9 mouse cellular contexts compared by ENCODE assay signal in the genomic region with DNA sequence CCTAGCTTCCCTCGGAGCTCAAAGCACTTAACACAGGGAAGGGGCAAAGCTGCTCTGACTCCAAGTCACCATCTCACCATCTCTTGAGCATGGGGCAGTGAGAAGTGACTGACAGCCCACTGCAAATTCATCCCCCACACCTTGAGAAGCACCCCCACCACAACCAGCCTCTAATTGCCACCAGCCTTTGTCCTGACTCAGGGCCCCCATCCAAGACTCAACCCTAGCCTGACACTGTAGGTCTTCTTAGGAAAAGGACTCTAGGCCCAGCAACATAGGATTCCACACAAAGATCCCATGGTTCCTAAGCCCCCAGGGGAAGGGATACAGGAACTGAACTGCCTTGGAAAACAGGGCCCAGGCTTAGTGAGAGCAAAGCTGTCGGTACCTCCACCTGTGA. TPM values are rescaled to one million over a fixed set of nuclear protein-coding genes. Genes with fewer than 3 reads are reported as not detected.
A peak's percentile ranks its signal among the peaks of the same experiment; 100 is the strongest.
DNase-seq lines count a peak whose midpoint lies in the region; ATAC-seq and TF ChIP-seq lines count a peak whose summit lies in the region.
"Had no signal": no experiment of that assay in that cellular context is flagged by ENCODE, and none has a peak within 500 bp of the region (broad histone marks: within the 10 kb centered on the region; RNA-seq: fewer than 3 reads in every experiment).

No protein-coding gene starts in this region.

- peak; percentile 6 for DNase-seq in heart, postnatal 4 days
- DNase-seq in heart, postnatal 10 days, result no peak
- no peak for DNase-seq in lung, postnatal 36 days
- no peak for DNase-seq in gastrocnemius, adult 18-20 months (ENCODE audit: low spot score)
- DNase-seq in thymus, adult 2 months, result no peak
- DNase-seq: thymus, postnatal 36 days had no signal

- H3K4me3 ChIP-seq in lung, embryonic 15.5 days, result no peak overlapping the region
- no peak overlapping the region for H3K4me3 ChIP-seq in intestine, embryonic 16.5 days (ENCODE audit: low read length)
- no peak overlapping the region for H3K4me3 ChIP-seq in thymus, adult 2 months (ENCODE audit: control insufficient read depth, insufficient read depth, low read length)
- H3K4me3 ChIP-seq: neural tube, embryonic 12.5 days had no signal

- intact Hi-C loops in heart, postnatal 10 days (cut with DNase I), result no loop called here

- no peaks in the 10 kb centered on the region for H3K27me3 ChIP-seq in lung, embryonic 15.5 days
- no peaks in the 10 kb centered on the region for H3K27me3 ChIP-seq in intestine, embryonic 16.5 days (replicated peaks; ENCODE audit: control insufficient read depth, insufficient read depth, low read length)
- no peaks in the 10 kb centered on the region for H3K27me3 ChIP-seq in thymus, adult 2 months (ENCODE audit: control insufficient read depth, insufficient read depth, low read length)
- H3K27me3 ChIP-seq: neural tube, embryonic 12.5 days had no signal

- H3K27ac ChIP-seq in lung, embryonic 15.5 days, result peak overlapping the region; percentile 54; the same call in 1 of the 2 replicates
- H3K27ac ChIP-seq in intestine, embryonic 16.5 days (ENCODE audit: low read length), result peak overlapping the region; percentile 34
- H3K27ac ChIP-seq in thymus, adult 2 months (ENCODE audit: control insufficient read depth, insufficient read depth, low read length), result no peak overlapping the region
- H3K27ac ChIP-seq: neural tube, embryonic 12.5 days had no signal

- TF ChIP-seq POLR2A in thymus, adult 2 months (IDR thresholded peaks at IDR 0.05; ENCODE audit: control insufficient read depth, extremely low read depth, insufficient read depth, low read length, poor library complexity), result no peak

- H3K9ac ChIP-seq in lung, embryonic 15.5 days, result no peak overlapping the region
- no peak overlapping the region for H3K9ac ChIP-seq in intestine, embryonic 16.5 days (ENCODE audit: low read depth, low read length)

- peaks cover 20% of the 10 kb centered on the region for H3K4me1 ChIP-seq in lung, embryonic 15.5 days
- peaks cover 22% of the 10 kb centered on the region for H3K4me1 ChIP-seq in intestine, embryonic 16.5 days (ENCODE audit: control insufficient read depth, insufficient read depth, low read length)
- H3K4me1 ChIP-seq in thymus, adult 2 months (replicated peaks; ENCODE audit: control insufficient read depth, insufficient read depth, low read length), result no peaks in the 10 kb centered on the region; the same call in 1 of the 2 replicates
- H3K4me1 ChIP-seq: neural tube, embryonic 12.5 days had no signal

- H3K4me2 ChIP-seq in lung, embryonic 15.5 days, result no peak overlapping the region
- no peak overlapping the region for H3K4me2 ChIP-seq in intestine, embryonic 16.5 days (ENCODE audit: low read depth, low read length)
- H3K4me2 ChIP-seq: neural tube, embryonic 12.5 days had no signal

- no peaks in the 10 kb centered on the region for H3K9me3 ChIP-seq in lung, embryonic 15.5 days
- H3K9me3 ChIP-seq in intestine, embryonic 16.5 days (ENCODE audit: control insufficient read depth, low read length), result no peaks in the 10 kb centered on the region
- H3K9me3 ChIP-seq: neural tube, embryonic 12.5 days had no signal

- no peak for ATAC-seq in lung, embryonic 15.5 days (ENCODE audit: borderline replicate concordance, extremely low read depth, low FRiP score, low TSS enrichment)
- ATAC-seq in intestine, embryonic 16.5 days, result no peak

- peaks cover 57% of the 10 kb centered on the region for H3K36me3 ChIP-seq in lung, embryonic 15.5 days
- peaks cover 9% of the 10 kb centered on the region; the same call in 1 of the 2 replicates for H3K36me3 ChIP-seq in intestine, embryonic 16.5 days (ENCODE audit: control insufficient read depth, insufficient read depth, low read length)
- peaks cover 18% of the 10 kb centered on the region; the same call in 1 of the 2 replicates for H3K36me3 ChIP-seq in thymus, adult 2 months (ENCODE audit: control insufficient read depth, insufficient read depth, low read length)

- WGBS in lung, embryonic 15.5 days, result 51% methylated on average over 2 of the region's 2 CpGs
- 64% methylated on average over 2 of the region's 2 CpGs for WGBS in intestine, embryonic 16.5 days
- 97% methylated on average over 2 of the region's 2 CpGs for WGBS in thymus, adult 2 months

- no peak for TF ChIP-seq CTCF in thymus, adult 2 months (IDR thresholded peaks at IDR 0.05; ENCODE audit: borderline replicate concordance, control insufficient read depth, extremely low read depth, insufficient read depth, low read length, poor library complexity)

RNA-seq across cellular contexts. Expression of a gene that starts 9.8 kb away (rescaled TPM):
- total RNA-seq in heart, postnatal 4 days (2021), result 10 to 100 TPM; 10.4 to 11.3 TPM
- total RNA-seq in heart, postnatal 10 days (2021), result 10 to 100 TPM in 1 of 2 experiments, 1 to 10 TPM in 1; 9.8 to 10.3 TPM
- polyA plus RNA-seq in lung, embryonic 15.5 days (2015; fragmentation: Nextera tagmentation; extraction: Ambion mirVana), result 37.7 and 37.8 TPM in 2 replicates
- polyA plus RNA-seq in intestine, embryonic 16.5 days (2015; fragmentation: Nextera tagmentation; extraction: Ambion mirVana), result 32.6 and 33.8 TPM in 2 replicates
- total RNA-seq in gastrocnemius, adult 18-20 months (2021), result 1 to 10 TPM; 4.1 to 4.4 TPM
- 21.0 and 25.5 TPM in 2 replicates for polyA plus RNA-seq in thymus, adult 2 months (2012; rRNA removed)

RNA-seq across cellular contexts. Expression of a gene that starts 14.0 kb away (rescaled TPM):
- total RNA-seq in heart, postnatal 4 days (2021), result 10 to 100 TPM; 31.9 to 33.0 TPM
- total RNA-seq in heart, postnatal 10 days (2021), result 10 to 100 TPM; 30.5 to 31.1 TPM
- polyA plus RNA-seq in lung, embryonic 15.5 days (2015; fragmentation: Nextera tagmentation; extraction: Ambion mirVana), result 62.5 and 67.4 TPM in 2 replicates
- polyA plus RNA-seq in intestine, embryonic 16.5 days (2015; fragmentation: Nextera tagmentation; extraction: Ambion mirVana), result 50.3 and 51.5 TPM in 2 replicates
- 10 to 100 TPM; 17.8 to 17.9 TPM for total RNA-seq in gastrocnemius, adult 18-20 months (2021)
- 29.9 and 44.9 TPM in 2 replicates for polyA plus RNA-seq in thymus, adult 2 months (2012; rRNA removed)

RNA-seq across cellular contexts. Expression of a gene that starts 30.9 kb away (rescaled TPM):
- 10 to 100 TPM; 14.4 to 15.6 TPM for total RNA-seq in heart, postnatal 4 days (2021)
- total RNA-seq in heart, postnatal 10 days (2021), result 10 to 100 TPM; 10.6 to 12.4 TPM
- 50.8 and 56.7 TPM in 2 replicates for polyA plus RNA-seq in lung, embryonic 15.5 days (2015; fragmentation: Nextera tagmentation; extraction: Ambion mirVana)
- polyA plus RNA-seq in intestine, embryonic 16.5 days (2015; fragmentation: Nextera tagmentation; extraction: Ambion mirVana), result 40.7 and 45.6 TPM in 2 replicates
- 10 to 100 TPM in 1 of 2 experiments, 1 to 10 TPM in 1; 9.3 to 12.1 TPM for total RNA-seq in gastrocnemius, adult 18-20 months (2021)
- 56.3 and 66.1 TPM in 2 replicates for polyA plus RNA-seq in thymus, adult 2 months (2012; rRNA removed)

RNA-seq across cellular contexts. Expression of a gene that starts 31.4 kb away (rescaled TPM):
- total RNA-seq in heart, postnatal 4 days (2021), result 10 to 100 TPM; 27.1 to 32.1 TPM
- 10 to 100 TPM; 26.6 to 27.6 TPM for total RNA-seq in heart, postnatal 10 days (2021)
- 41.6 and 46.9 TPM in 2 replicates for polyA plus RNA-seq in lung, embryonic 15.5 days (2015; fragmentation: Nextera tagmentation; extraction: Ambion mirVana)
- polyA plus RNA-seq in intestine, embryonic 16.5 days (2015; fragmentation: Nextera tagmentation; extraction: Ambion mirVana), result 28.3 and 34.6 TPM in 2 replicates
- 10 to 100 TPM; 20.1 to 27.4 TPM for total RNA-seq in gastrocnemius, adult 18-20 months (2021)
- polyA plus RNA-seq in thymus, adult 2 months (2012; rRNA removed), result 107 and 118 TPM in 2 replicates

RNA-seq across cellular contexts. Expression of a gene that starts 36.1 kb away (rescaled TPM):
- under 1 TPM; 0.20 to 0.21 TPM for total RNA-seq in heart, postnatal 4 days (2021)
- total RNA-seq in heart, postnatal 10 days (2021), result under 1 TPM in 1 of 2 experiments, not detected in 1; 0.10 TPM
- 0.10 and 0.45 TPM in 2 replicates for polyA plus RNA-seq in lung, embryonic 15.5 days (2015; fragmentation: Nextera tagmentation; extraction: Ambion mirVana)
- polyA plus RNA-seq in intestine, embryonic 16.5 days (2015; fragmentation: Nextera tagmentation; extraction: Ambion mirVana), result 0.02 and 0.11 TPM in 2 replicates
- not detected for total RNA-seq in gastrocnemius, adult 18-20 months (2021)
- polyA plus RNA-seq in thymus, adult 2 months (2012; rRNA removed), result 16.4 and 19.9 TPM in 2 replicates
